Mouse (Mus musculus) stomach, postnatal 0 days (tissue): ENCODE data around the gene Eya3. TPM values are rescaled to one million over a fixed set of nuclear protein-coding genes. Genes with fewer than 3 reads are reported as not detected.

Experiments used
- ATAC-seq: fragments of 200-750 bp; cut with Nextera tagmentation; 2 replicates; pipeline ENCODE4 v1.8.0; 2017; ENCODE audit not compliant: low FRiP score, low TSS enrichment
- DNase-seq: peaks from one replicate; pipeline ENCODE4 v3.0.0-alpha.2; 2016; ENCODE audit warnings: low spot score
- H3K27ac ChIP-seq: fragments of 300-500 bp; sonication (generic); replicated peaks from 2 replicates; pipeline ENCODE4 v1.5.1; 2014; ENCODE audit warnings: mild to moderate bottlenecking, control low read depth
- H3K27me3 ChIP-seq: fragments of 300-500 bp; sonication (generic); 2 replicates; pipeline ENCODE4 v1.6.1; 2014; ENCODE audit warnings: low read length; ENCODE audit not compliant: control insufficient read depth, insufficient read depth
- H3K36me3 ChIP-seq: fragments of 300-500 bp; sonication (generic); 2 replicates; pipeline ENCODE4 v1.6.1; 2014; ENCODE audit warnings: low read length, mixed read lengths; ENCODE audit not compliant: control insufficient read depth, insufficient read depth
- H3K4me1 ChIP-seq: fragments of 300-500 bp; sonication (generic); replicated peaks from 2 replicates; pipeline ENCODE4 v1.6.1; 2014; ENCODE audit warnings: antibody characterized with exemption; ENCODE audit not compliant: control insufficient read depth, insufficient read depth
- H3K4me2 ChIP-seq: fragments of 300-500 bp; sonication (generic); replicated peaks from 2 replicates; pipeline ENCODE4 v1.6.1; 2014; ENCODE audit warnings: low read depth, mild to moderate bottlenecking, control low read depth, moderate library complexity
- H3K4me3 ChIP-seq: fragments of 300-500 bp; sonication (generic); 2 replicates; pipeline ENCODE4 v1.5.1; 2014; ENCODE audit warnings: low read depth, low read length, control low read depth
- H3K9ac ChIP-seq: fragments of 300-500 bp; sonication (generic); 2 replicates; pipeline ENCODE4 v1.6.1; 2014; ENCODE audit warnings: mild to moderate bottlenecking, low read length, control low read depth, mixed read lengths
- H3K9me3 ChIP-seq: fragments of 300-500 bp; sonication (generic); 2 replicates; pipeline ENCODE4 v1.6.1; 2016; ENCODE audit warnings: low read length; ENCODE audit not compliant: control insufficient read depth
- CTCF ChIP-seq: IDR thresholded peaks from 2 replicates; pipeline ENCODE4 v1.5.1; 2016; ENCODE audit warnings: antibody characterized with exemption, low read depth, mild to moderate bottlenecking, moderate library complexity
- EP300 ChIP-seq: optimal IDR thresholded peaks from 2 replicates; pipeline ENCODE3; 2016; ENCODE audit warnings: antibody characterized with exemption
- WGBS: fragments of 180-500 bp; shearing (Covaris S2); extraction: QIAGEN DNeasy Blood & Tissue Kit; methylation state at CpG from one replicate; pipeline ENCODE4 v1.1.7; 2014; 5-methylcytosine and 5-hydroxymethylcytosine counted together
- polyA plus RNA-seq: library from polyadenylated mRNA; unstranded; fragments of >200 nt; fragmentation: Nextera tagmentation; extraction: Ambion mirVana; gene quantifications from 2 replicates; pipeline ENCODE4 v1.2.1, GENCODE M21; 2015

Gene Eya3
- polyA plus RNA-seq, 1 experiment from 2014 or later, result 10.4 TPM

DNA sequence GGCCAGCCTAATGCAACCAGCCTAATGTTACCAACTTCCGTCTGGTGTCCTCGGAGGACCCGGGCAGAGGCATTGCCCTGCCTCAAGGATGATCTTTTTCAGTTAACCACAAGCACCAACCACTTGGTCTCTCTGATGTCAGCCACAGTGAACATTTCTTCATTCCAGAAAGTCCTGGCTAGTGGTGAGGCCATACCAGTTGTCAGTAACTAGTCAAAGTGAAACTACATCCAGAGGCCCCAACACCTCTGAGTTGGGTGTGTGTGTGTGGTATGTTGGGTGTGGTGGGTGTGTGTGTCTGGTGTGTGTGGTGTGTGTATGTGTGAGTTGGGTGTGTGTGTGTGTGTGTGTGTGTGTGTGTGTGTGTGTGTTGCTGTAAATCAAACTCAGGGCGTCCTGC, 110.0 kb downstream of the Eya3 start:
- WGBS, result 87% methylated on average over 4 of the region's 4 CpGs
- peak overlapping the region; percentile 49; the same call in 1 of the 2 replicates for H3K27ac ChIP-seq
- TF ChIP-seq CTCF (no peak), EP300 (no peak)
- H3K27me3 ChIP-seq, result no peaks in the 10 kb centered on the region
- H3K9me3 ChIP-seq, result no peaks in the 10 kb centered on the region
- no peak overlapping the region for H3K9ac ChIP-seq
- ATAC-seq, result peak; percentile 63
- H3K4me3 ChIP-seq, result no peak overlapping the region
- DNase-seq, result no peak
- H3K4me2 ChIP-seq, result no peak overlapping the region
- H3K4me1 ChIP-seq, result no peaks in the 10 kb centered on the region
- H3K36me3 ChIP-seq, result no peaks in the 10 kb centered on the region

GRCm38 (mm10) chr4:132749258-132749982, 110.6 kb downstream of the Eya3 start:
- WGBS, result 82% methylated on average over 6 of the region's 6 CpGs
- Histone ChIP-seq H3K27me3 (no peaks in the 10 kb centered on the region), H3K36me3 (no peaks in the 10 kb centered on the region), H3K4me1 (no peaks in the 10 kb centered on the region), H3K9me3 (no peaks in the 10 kb centered on the region), H3K4me3 (no peak overlapping the region), H3K9ac (no peak overlapping the region), H3K27ac (no peak overlapping the region), H3K4me2 (no peak overlapping the region)
- TF ChIP-seq EP300, result no peak
- no peak for TF ChIP-seq CTCF
- DNase-seq, result no peak
- ATAC-seq, result no peak

DNA sequence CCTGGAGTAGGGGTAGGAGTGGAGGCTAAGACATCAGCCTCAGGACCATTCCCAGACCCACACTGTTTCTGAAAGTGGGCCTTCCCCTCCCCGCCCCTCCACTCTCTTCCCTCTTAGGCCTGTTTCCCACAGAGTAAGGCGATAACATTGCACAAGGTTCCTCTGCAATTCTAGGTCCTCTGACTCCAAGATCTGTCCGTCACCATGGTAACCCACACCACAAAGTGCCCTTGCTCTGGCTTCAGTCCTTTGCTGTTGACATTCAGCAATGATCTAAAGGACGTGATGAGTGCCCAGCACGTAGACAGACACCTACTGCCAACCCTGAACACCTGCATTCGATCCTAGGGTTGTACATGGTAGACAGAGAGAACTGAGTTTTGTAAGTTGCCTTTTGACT, 114.2 kb downstream of the Eya3 start:
- ATAC-seq (no peak), DNase-seq (no peak)
- H3K4me3 ChIP-seq, result no peak overlapping the region
- no peak overlapping the region for H3K27ac ChIP-seq
- H3K4me2 ChIP-seq, result no peak overlapping the region
- H3K9ac ChIP-seq, result no peak overlapping the region
- no peaks in the 10 kb centered on the region for H3K9me3 ChIP-seq
- WGBS, result 79% methylated on average over 6 of the region's 6 CpGs
- peaks cover 4% of the 10 kb centered on the region; the same call in 1 of the 2 replicates for H3K4me1 ChIP-seq
- H3K27me3 ChIP-seq, result no peaks in the 10 kb centered on the region
- H3K36me3 ChIP-seq, result no peaks in the 10 kb centered on the region
- TF ChIP-seq CTCF (no peak), EP300 (no peak)

DNA sequence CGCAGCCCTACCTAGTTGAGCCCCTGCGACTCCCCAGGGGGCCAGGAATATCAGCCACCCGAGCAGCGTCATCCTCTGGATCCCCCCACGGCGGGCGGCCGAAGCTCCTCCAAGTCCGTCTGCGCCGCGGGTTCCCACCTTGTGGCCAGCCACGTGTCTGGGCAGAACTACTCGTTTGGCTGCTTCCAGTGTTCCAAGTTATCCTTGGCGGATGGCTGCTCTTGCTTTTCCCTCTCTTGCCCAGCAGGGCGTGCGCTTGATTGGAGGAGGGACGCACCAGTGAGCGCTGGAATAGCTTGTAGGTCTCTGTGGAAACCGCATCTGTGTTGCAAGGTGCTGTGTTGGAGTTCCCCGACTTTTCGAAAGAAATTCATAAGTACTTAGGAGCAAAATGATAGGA, 118.2 kb downstream of the Eya3 start, which contains the start of gene Smpdl3b:
Gene Smpdl3b (minus strand): TSS at position 279 of the 400 bp plus-strand sequence.
- Histone ChIP-seq H3K27me3 (no peaks in the 10 kb centered on the region), H3K9ac (peak within 1 kb of the TSS; percentile 49), H3K4me2 (peak within 1 kb of the TSS; percentile 74), H3K9me3 (no peaks in the 10 kb centered on the region), H3K4me1 (peaks cover 4% of the 10 kb centered on the region; the same call in 1 of the 2 replicates), H3K4me3 (peak within 1 kb of the TSS; percentile 46), H3K36me3 (no peaks in the 10 kb centered on the region), H3K27ac (peak within 1 kb of the TSS; percentile 59; the same call in 1 of the 2 replicates)
- peak; percentile 87 for ATAC-seq
- TF ChIP-seq CTCF (peak; percentile 78), EP300 (no peak)
- peak; percentile 77 for DNase-seq
- under 1% methylated on average over 22 of the region's 22 CpGs for WGBS

DNA sequence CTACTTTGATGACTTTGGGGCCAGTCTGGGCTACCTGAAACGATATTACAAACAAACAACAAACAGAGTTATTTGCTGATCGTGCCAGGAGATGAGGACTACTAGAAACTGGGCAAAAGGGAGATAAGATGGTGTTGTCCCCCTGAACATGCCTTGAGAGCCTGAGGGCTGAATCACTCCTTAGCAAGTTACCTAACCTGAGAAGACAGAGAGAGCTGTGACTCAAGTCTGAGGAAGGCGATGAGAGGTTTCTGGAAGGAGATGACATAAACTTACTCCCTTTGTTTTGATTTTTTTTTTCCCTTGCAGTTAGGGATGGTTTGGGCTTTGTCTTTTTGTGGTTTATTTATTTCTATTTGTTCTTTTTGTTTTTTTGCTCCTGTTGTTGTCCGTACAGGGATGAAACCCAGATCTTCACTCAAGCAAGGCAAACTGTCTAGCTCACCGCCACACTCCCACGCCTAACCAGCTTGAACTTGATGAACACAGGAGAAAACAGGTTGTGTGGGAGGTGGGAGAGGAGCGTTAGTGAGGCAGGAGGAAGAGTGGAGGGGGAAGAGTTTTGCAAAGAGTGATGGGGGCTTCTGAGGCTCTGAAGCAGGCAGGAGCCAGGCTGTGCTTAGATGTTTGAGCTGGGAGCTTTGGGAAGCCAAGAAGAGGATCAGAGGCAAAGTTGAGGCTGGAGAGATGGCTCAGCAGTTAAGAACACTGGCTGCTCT, 119.0 kb downstream of the Eya3 start:
- H3K27me3 ChIP-seq, result no peaks in the 10 kb centered on the region
- no peak overlapping the region for H3K4me2 ChIP-seq
- TF ChIP-seq CTCF (no peak), EP300 (no peak)
- no peak overlapping the region; the same call in 1 of the 2 replicates for H3K9ac ChIP-seq
- WGBS, result 74% methylated on average over 7 of the region's 7 CpGs
- H3K4me1 ChIP-seq, result peaks cover 4% of the 10 kb centered on the region; the same call in 1 of the 2 replicates
- DNase-seq, result no peak
- H3K4me3 ChIP-seq, result no peak overlapping the region
- 0 out of 2 replicates have a peak overlapping the region, but pooled peaks have one; percentile 35 for H3K27ac ChIP-seq
- no peaks in the 10 kb centered on the region for H3K9me3 ChIP-seq
- no peak for ATAC-seq
- no peaks in the 10 kb centered on the region for H3K36me3 ChIP-seq

- Histone ChIP-seq H3K4me1 (peaks cover 4% of the 10 kb centered on the region; the same call in 1 of the 2 replicates), H3K27ac (no peak overlapping the region), H3K36me3 (no peaks in the 10 kb centered on the region), H3K27me3 (no peaks in the 10 kb centered on the region), H3K4me2 (no peak overlapping the region), H3K9me3 (no peaks in the 10 kb centered on the region), H3K4me3 (no peak overlapping the region), H3K9ac (no peak overlapping the region)
- TF ChIP-seq EP300, result no peak
- TF ChIP-seq CTCF, result no peak
- ATAC-seq, result no peak
- 31% methylated on average over 3 of the region's 3 CpGs for WGBS
- no peak for DNase-seq
Observed at GRCm38 (mm10) chr4:132760296-132760695, 121.5 kb downstream of the Eya3 start.
